Mouse (Mus musculus) CD8-positive naive resting alpha-beta T cell, adult 2 months (primary cell): ENCODE measurements around the gene Lrrc8e.

Experiments
- DNase-seq, 2 experiments: peaks; one replicate each; pipeline ENCODE4 v3.0.0; 2022; ENCODE audit warnings: low read depth in 2 of 2, low spot score in 2 of 2

The Lrrc8e gene

DNA sequence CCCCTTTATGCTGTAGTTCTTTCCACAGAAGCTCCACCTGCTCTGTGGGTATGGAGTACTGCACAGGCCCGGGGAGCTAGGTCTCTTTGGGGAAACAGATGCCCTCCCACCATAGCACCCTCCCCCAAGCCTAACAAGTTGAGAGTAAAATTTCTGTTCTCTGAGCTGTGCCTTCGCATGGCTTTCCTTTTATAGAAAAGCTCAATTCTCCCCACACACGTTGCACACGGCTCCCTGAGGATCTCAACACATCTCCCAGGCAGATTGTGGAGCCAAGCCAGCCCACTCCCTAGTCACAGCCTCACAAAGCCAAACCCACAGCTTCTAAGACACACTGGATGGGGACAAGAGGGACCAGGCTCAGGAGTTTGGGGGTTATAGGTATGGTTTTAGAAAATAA lies 30.3 kb downstream of the Lrrc8e start:
- DNase-seq, result no peak

DNA sequence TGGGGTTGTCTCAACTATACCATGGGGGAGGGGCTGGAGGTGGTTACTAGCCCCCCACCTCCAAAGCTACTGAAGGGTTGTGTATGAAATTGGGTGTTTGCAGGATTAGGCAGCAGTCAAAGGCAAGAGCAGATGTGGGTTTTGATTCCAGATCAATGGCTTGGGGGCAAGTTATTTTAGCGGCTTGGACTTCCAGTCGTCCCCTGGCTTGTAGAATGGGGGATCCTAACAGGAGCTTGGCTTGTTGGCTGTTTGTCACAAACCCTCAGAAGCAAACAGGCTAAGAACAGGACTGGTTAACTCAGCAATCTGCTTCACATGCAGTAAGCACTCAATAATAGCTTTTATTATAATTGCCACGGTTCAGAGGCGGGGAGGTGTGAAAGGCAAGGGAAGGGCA lies 30.7 kb downstream of the Lrrc8e start:
- DNase-seq, result no peak

DNA sequence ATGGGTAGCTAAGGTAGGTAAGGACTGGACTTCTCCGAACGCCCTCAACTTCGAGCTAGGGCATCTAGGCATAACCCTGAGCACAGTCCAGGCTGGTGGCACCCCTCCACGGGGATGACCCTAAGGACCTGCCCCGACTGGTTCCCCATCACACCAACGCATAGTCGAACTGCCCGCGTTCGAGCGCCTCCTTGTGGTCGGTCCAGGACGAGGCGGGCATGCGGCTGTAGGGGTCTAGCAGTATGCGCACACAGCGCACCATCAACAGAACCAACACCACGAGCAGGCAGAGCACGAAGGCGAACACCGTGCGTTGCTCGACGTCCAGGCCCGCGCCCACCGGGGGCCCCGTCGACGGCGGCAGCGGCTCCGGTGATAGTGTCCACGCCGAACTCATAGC lies 31.6 kb downstream of the Lrrc8e start:
- DNase-seq, result peak; percentile 77 to 82

DNA sequence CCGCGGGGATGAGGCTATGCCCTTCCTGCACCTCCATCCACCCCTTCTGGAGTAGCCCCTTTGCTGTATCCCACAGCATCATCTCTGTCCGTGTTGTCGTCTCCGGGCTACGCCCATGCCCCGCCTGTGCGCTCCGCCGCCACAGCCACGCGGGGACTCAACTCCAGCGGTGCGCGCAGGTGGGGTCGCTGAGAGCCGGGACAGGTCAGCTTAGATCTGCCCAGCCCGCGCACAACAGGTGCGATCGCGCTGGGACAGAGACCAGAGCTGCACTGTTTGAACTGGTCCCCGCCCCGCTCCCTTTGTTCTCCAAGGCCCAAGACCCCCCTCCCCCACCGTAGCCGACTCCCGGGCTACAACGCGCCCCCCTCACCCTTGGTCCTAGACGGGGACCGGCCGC lies 32.1 kb downstream of the Lrrc8e start:
- peak in 1 of 2 experiments; percentile 28 for DNase-seq

DNA sequence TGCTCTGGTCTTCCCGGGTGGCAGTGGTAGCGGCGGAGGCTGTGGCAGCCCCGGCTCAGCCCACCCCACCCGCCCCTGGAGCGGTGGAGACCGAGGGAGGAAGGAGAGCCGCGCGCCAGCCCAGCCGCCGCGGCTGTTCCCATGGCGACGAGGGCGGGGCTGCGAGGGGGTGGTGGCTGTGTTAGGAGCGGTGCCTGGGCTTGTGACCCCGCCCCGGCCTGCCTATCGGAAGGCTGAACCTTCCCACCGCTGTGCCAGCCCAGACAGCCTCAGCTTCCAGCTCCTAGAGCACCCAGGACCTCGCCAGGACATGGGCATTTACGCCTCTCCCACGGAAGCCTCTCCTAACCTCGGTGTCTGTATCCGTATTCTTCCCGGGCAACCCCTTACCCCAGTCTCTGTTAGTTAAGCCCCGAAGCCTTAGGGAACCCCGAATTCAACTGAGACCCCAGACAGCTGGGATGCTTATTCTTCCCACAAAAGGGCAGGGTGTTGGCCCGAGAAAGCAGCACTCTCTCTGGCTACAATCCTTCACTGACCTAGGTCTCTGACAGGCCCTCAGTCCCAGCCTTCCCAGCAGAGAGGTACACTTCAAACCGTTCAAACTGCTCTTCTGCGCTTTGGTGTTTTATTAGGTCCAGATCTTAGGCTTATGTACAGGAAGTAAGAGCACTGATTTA lies 32.6 kb downstream of the Lrrc8e start, which contains the start of gene Ctxn1:
Gene Ctxn1, minus strand, starts transcription at position 150 of the 680 bp plus-strand sequence.
- peak; percentile 84 to 90 for DNase-seq

DNA sequence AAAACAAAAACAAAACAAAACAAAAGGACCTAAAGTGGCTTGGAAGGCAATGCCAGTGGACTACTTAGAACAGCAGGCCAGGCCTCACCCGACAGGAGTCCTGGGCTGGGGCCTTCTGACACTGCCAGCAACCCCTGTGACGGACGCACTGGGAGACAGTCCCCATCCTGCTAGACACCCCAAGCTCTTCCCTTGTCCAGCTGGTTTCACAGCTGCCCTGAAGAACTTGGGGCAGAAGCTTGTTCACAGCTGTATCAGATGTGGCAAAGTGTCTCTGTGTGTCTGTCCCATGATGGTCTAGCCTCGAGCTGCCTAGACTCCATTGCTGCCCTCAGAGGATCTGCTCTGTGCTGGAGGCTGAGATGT lies 33.2 kb downstream of the Lrrc8e start:
- DNase-seq, result no peak

DNA sequence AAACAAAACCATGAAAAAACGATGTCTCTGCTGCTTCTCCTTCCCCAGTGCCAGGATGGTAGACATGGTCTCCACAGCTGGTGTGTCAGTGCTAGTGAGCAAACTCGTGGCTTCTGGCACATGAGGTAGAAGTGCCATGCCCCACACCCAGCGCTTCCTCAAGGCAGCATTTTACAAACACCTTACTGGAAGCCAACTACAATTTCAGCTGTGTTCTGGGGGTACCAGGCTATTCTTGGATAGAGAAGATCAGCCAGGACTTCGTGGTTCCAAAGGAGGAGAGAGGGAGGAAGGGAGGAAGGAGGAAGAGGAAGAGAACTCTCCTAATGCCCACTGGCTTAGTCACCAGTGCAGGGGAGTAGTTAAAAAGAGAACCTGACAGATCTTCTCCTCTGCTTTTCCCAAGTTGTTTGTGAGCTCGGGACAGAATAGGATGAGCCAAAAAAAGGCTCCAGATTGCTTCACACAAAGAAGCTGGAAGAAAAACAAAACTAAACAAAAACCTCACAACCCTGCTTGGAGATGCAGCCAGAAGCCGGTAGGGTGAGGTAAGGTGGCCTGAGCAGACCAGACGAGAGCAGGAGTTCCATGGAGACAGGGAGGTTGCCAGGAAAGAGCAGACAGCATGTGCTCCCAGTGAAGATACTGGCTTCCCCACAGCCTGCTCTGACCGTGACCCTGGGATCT lies 36.6 kb downstream of the Lrrc8e start:
- DNase-seq, result no peak

DNA sequence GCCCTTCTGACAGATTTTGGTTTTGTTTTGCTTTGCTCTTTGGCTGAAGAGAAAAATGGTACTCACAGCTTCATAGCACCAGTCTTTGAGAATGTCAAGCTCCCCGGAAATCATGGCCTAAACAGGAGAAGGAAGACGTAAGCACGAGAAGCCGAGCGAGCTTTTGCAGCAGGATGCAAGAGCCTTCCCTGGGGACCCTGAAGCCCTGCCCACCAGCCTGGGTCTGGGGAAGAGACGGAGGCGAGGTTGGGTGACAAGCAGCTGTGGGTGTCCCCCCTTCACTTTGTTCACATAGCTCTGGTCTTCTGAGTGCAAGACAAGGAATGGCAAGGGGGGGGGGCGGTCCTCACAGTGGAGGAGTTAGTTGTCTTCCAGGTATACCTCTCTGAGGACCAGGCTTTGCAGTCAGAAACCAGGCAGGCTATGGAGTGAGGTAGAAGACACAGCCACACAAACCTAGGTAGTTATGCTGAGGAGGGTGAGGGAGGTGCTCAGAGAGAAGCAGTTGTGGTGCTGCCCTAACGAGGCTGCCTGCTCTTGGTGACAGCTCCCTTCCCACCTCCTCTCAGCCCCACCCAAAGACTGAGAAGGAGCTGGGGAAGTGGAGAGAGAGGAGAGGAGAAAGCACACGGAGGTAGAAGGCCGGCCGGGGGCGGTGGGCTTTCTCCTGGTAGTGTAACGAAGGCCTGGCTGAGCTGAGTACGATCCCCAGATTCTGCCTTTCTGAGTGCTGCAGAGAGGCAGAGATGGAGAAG lies 38.7 kb downstream of the Lrrc8e start:
- DNase-seq, result no peak

DNA sequence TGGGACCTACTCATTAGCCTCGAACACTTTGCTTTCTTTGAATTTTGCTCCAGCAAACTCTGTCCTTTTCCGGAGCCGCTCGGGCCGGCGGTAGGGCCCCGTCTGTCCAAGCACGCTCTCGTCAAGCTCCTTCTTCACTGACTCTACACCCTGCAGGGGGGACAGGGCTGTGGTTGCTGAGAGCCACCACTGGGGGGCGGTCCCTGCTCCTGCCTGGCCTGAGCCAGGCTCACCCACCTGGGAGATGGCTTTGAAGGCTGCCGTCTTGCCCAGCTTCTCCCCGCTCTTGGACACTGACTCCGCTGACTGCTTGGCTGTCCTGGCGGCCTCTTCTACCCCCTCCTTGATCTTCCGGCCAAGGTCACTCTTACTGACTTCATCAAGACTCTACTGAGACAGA lies 41.0 kb downstream of the Lrrc8e start:
- peak in 1 of 2 experiments; percentile 23 for DNase-seq

DNA sequence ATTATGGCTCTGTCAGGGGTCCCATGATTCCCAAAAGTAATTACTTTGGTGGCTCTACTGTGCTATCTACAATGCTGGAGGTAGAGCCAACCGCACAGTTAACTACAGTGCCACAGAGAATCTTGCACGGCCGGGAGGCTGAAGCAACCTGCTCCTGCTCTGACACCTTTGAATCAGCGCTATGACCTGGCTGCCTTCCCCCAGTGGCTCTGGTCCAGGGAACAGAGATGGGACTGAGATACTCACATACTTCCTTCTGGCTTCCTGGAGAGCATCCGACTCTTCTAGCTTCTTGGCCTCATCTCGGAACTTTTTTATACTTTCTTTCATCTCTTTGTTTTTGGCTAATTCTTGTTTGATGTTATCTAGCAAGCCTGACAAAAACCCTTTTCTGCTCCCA lies 43.0 kb downstream of the Lrrc8e start:
- no peak for DNase-seq

DNA sequence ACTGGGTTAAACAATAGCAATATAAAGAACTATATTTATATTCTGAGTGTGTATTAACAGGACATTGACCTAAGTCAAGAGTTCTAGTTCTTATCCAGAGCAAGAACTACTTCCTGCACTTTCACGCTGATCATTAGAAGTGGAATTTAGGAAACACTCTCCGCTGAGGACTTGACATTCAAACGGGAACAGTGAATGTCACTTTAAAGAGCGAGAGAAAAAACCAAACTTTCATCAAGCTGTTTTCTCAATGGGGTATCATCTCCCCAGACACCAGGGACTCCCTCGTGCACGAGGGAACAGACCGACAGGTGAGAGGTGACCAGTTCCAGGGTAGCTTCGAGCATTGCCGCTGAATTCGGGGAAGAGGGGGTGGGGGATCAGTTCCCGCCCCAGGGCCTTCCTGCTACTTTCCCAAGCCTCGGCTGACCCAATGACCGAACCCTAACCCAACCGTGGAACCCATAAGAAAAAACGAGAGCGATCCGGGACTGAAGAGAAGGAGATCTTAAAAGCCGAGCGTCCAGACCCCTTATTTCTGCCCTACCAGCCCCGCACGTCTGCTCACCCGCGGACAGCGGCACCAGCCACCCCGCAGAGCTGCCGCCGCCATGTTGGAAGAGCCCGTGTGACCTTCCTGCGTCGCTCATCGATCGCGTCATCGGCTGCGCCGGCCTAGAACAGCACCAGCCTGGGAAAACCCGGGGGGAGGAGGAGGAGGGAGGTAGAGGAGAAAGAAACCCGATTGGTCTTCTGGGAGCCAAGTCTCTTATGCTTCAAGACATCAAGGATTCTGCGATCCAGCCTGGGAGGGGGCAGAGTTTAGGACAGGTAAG lies 48.9 kb downstream of the Lrrc8e start, which contains the start of gene Timm44:
Gene Timm44, minus strand, starts transcription at position 639 of the 836 bp plus-strand sequence.
- DNase-seq, result peak; percentile 84 to 90

DNA sequence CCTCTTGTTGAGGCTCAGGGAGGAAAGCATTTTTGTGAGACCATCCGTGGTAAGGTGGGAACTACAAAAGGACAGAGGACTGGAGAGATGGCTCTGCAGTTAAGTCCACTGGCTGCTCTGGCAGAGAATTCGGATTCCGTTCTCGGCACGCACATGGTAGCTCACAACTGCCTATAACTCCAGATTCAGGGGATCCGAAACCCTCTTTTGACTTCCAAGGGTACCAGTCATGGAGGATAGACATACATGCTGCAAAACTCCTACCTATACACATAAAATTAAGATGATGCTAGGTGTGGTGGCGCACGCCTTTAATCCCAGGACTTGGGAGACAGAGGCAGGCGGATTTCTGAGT lies 49.5 kb downstream of the Lrrc8e start:
- no peak for DNase-seq
